Comparison of ENCODE assay signal across 8 mouse cellular contexts in the genomic region with DNA sequence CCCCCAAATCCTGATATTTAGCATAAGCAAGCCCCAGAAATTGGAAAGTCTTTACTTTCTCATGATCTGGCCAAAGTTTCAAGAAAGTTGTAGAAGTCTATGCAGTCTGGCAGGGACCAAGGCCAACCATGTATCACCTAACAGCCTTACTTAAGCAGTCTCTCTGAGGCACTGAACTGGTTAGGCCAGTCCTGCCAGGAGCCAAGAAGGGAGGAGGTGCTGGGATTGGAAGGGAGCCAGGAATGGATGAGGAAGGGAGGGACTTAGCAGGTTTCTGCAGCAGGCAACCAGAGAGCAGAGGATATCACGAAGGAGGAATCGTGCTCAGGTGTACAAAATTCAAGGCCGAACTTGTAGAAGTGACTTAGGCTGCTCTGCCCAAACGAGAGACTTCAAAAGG.
A peak's percentile ranks its signal among the peaks of the same experiment; 100 is the strongest.
DNase-seq lines count a peak whose midpoint lies in the region; ATAC-seq lines count a peak whose summit lies in the region.
"Not testable (repeated sequence)": the region's sequence is repeated elsewhere in the genome, so short reads cannot be mapped to it uniquely, and the experiment has no call there.

No protein-coding gene starts in this region.

- H3K4me2 ChIP-seq in embryonic facial prominence, embryonic 15.5 days (replicated peaks); limb, embryonic 15.5 days: not testable (repeated sequence)
- 0 out of 2 replicates have a peak overlapping the region, but pooled peaks have one; percentile 17 for H3K4me2 ChIP-seq in stomach, embryonic 16.5 days (ENCODE audit: low read depth, low read length)

- H3K36me3 ChIP-seq in embryonic facial prominence, embryonic 15.5 days; limb, embryonic 15.5 days; stomach, embryonic 16.5 days (ENCODE audit: control insufficient read depth, insufficient read depth, low read length): not testable (repeated sequence)

- WGBS in embryonic facial prominence, embryonic 15.5 days, result 64% methylated on average over 4 of the region's 4 CpGs
- WGBS in limb, embryonic 15.5 days, result 61% methylated on average over 4 of the region's 4 CpGs
- 46% methylated on average over 4 of the region's 4 CpGs for WGBS in stomach, embryonic 16.5 days

- H3K9me3 ChIP-seq in embryonic facial prominence, embryonic 15.5 days (replicated peaks); limb, embryonic 15.5 days; stomach, embryonic 16.5 days (replicated peaks; ENCODE audit: control insufficient read depth, low read length): not testable (repeated sequence)

- peak overlapping the region; percentile 65 for H3K27ac ChIP-seq in embryonic facial prominence, embryonic 15.5 days (replicated peaks)
- H3K27ac ChIP-seq in limb, embryonic 15.5 days, result not testable (repeated sequence)
- peak overlapping the region; percentile 79 for H3K27ac ChIP-seq in stomach, embryonic 16.5 days (ENCODE audit: low read length)

- peak; percentile 30 for DNase-seq in cerebellum, adult 11-12 months
- peak; percentile 84 for DNase-seq in kidney, adult 11 months
- peak; percentile 73 for DNase-seq in kidney, postnatal 10 days
- DNase-seq in lung, postnatal 25 days (ENCODE audit: low spot score), result peak; percentile 68
- DNase-seq in urinary bladder, postnatal 4 days (ENCODE audit: low spot score in 2 of 2), result peak; percentile 59 to 71

- H3K4me1 ChIP-seq in embryonic facial prominence, embryonic 15.5 days; limb, embryonic 15.5 days; stomach, embryonic 16.5 days (ENCODE audit: control insufficient read depth, insufficient read depth, low read length): not testable (repeated sequence)

- not testable (repeated sequence) for H3K9ac ChIP-seq in embryonic facial prominence, embryonic 15.5 days; limb, embryonic 15.5 days; stomach, embryonic 16.5 days (ENCODE audit: low read length)

- peak; percentile 76 for ATAC-seq in embryonic facial prominence, embryonic 15.5 days (ENCODE audit: insufficient number of reproducible peaks, low FRiP score, low TSS enrichment, low read depth)
- ATAC-seq in limb, embryonic 15.5 days (ENCODE audit: insufficient number of reproducible peaks, low FRiP score, low TSS enrichment, low read depth), result peak; percentile 76; the same call in 1 of the 2 replicates
- ATAC-seq in stomach, embryonic 16.5 days (ENCODE audit: insufficient read depth, low FRiP score), result peak; percentile 97

- not testable (repeated sequence) for H3K27me3 ChIP-seq in embryonic facial prominence, embryonic 15.5 days; limb, embryonic 15.5 days; stomach, embryonic 16.5 days (ENCODE audit: control insufficient read depth, insufficient read depth, low read length)

- not testable (repeated sequence) for H3K4me3 ChIP-seq in embryonic facial prominence, embryonic 15.5 days (replicated peaks); limb, embryonic 15.5 days; stomach, embryonic 16.5 days (replicated peaks; ENCODE audit: low read length)

Comparison
In these comparisons a context has a peak if more than half of its experiments do, and no peak if none do; other contexts are left out.
1. DNase-seq: peak in every context shown above with its lines; median percentile 84 in kidney, adult 11 months; 73 in kidney, postnatal 10 days; 68 in lung, postnatal 25 days; 65 in urinary bladder, postnatal 4 days; 30 in cerebellum, adult 11-12 months.